Mouse (Mus musculus): Measurements from ENCODE around the gene Tep1.
"Not testable (repeated sequence)": the region's sequence is repeated elsewhere in the genome, so short reads cannot be mapped to it uniquely, and the experiment has no call there.

The Tep1 gene

GRCm38 (mm10) chr14:50866966-50867365, 3.4 kb downstream of the Tep1 start:
- no peak for DNase-seq

- not testable (repeated sequence) for DNase-seq
Measured at GRCm38 (mm10) chr14:50865005-50865404, 5.4 kb downstream of the Tep1 start.

GRCm38 (mm10) chr14:50862641-50863040, 7.7 kb downstream of the Tep1 start:
- no peak for DNase-seq

- no peak for DNase-seq
Measured at GRCm38 (mm10) chr14:50855788-50856187, 14.6 kb downstream of the Tep1 start.

- peak; percentile 28 to 58 for DNase-seq
Measured at GRCm38 (mm10) chr14:50837236-50837635, 33.1 kb downstream of the Tep1 start.

- peak; percentile 26 to 34 for DNase-seq
Measured at GRCm38 (mm10) chr14:50834435-50834834, 35.9 kb downstream of the Tep1 start.

- peak; percentile 76 to 81 for DNase-seq
Measured at GRCm38 (mm10) chr14:50833964-50834363, 36.4 kb downstream of the Tep1 start.

- no peak for DNase-seq
Measured at GRCm38 (mm10) chr14:50829878-50830277, 40.5 kb downstream of the Tep1 start.

- no peak for DNase-seq
Measured at GRCm38 (mm10) chr14:50826579-50826978, 43.8 kb downstream of the Tep1 start.

- DNase-seq: no peak
Measured at GRCm38 (mm10) chr14:50824219-50824618, 46.1 kb downstream of the Tep1 start.

- no peak for DNase-seq
Measured at GRCm38 (mm10) chr14:50823240-50823639, 47.1 kb downstream of the Tep1 start.

GRCm38 (mm10) chr14:50813060-50813459, 57.3 kb downstream of the Tep1 start:
- DNase-seq: no peak

GRCm38 (mm10) chr14:50807487-50808072, 62.8 kb downstream of the Tep1 start, which contains the start of the genes Ccnb1ip1 and Parp2:
TSS of gene Ccnb1ip1 (minus strand) at chr14:50807732.
TSS of gene Parp2 (plus strand) at chr14:50807841.
- peak; percentile 98 to 99 for DNase-seq

- DNase-seq: not testable (repeated sequence)
Measured at GRCm38 (mm10) chr14:50806469-50806868, 63.9 kb downstream of the Tep1 start.

GRCm38 (mm10) chr14:50804683-50805082, 65.7 kb downstream of the Tep1 start:
- no peak for DNase-seq

- DNase-seq: peak; percentile 36 to 50
Measured at GRCm38 (mm10) chr14:50802843-50803562, 67.4 kb downstream of the Tep1 start.

GRCm38 (mm10) chr14:50802441-50802840, 67.9 kb downstream of the Tep1 start:
- DNase-seq: no peak

GRCm38 (mm10) chr14:50799502-50800259, 70.7 kb downstream of the Tep1 start:
- peak; percentile 57 to 69 for DNase-seq

GRCm38 (mm10) chr14:50798512-50798911, 71.8 kb downstream of the Tep1 start:
- DNase-seq: peak; percentile 22 to 41

GRCm38 (mm10) chr14:50796464-50796863, 73.9 kb downstream of the Tep1 start:
- no peak for DNase-seq

GRCm38 (mm10) chr14:50795965-50796364, 74.4 kb downstream of the Tep1 start:
- DNase-seq: no peak

GRCm38 (mm10) chr14:50795261-50795935, 75.0 kb downstream of the Tep1 start:
- DNase-seq: no peak

GRCm38 (mm10) chr14:50788157-50788556, 82.2 kb downstream of the Tep1 start:
- no peak for DNase-seq
